Mouse (Mus musculus): ENCODE data around the gene Fem1b. TPM values are rescaled to one million over a fixed set of nuclear protein-coding genes. Genes with fewer than 3 reads are reported as not detected.

The Fem1b gene
- polyA plus RNA-seq, 1 experiment, result 75.6 TPM

- peaks cover 14% of the 10 kb centered on the region for H3K4me1 ChIP-seq (ENCODE audit: control insufficient read depth, insufficient read depth, low read length)
- H3K27ac ChIP-seq (ENCODE audit: control insufficient read depth, insufficient read depth, low read depth, low read length), result 0 out of 2 replicates have a peak overlapping the region, but pooled peaks have one; percentile 12
- no peaks in the 10 kb centered on the region; the same call in 1 of the 2 replicates for H3K36me3 ChIP-seq (ENCODE audit: control insufficient read depth, insufficient read depth, low read length)
- H3K27me3 ChIP-seq (ENCODE audit: control insufficient read depth, insufficient read depth, low read length), result no peaks in the 10 kb centered on the region
- H3K4me3 ChIP-seq (ENCODE audit: control insufficient read depth, low read depth, low read length), result peak overlapping the region; percentile 92
- TF ChIP-seq CTCF (IDR thresholded peaks at IDR 0.05; ENCODE audit: control insufficient read depth, insufficient read depth, insufficient replicate concordance, low read depth, low read length) (no peak), POLR2A (IDR thresholded peaks at IDR 0.05; ENCODE audit: control insufficient read depth, low read depth, low read length) (no peak)
Measured at GRCm38 (mm10) chr9:62838146-62838505, 26.4 kb upstream of the Fem1b start.

GRCm38 (mm10) chr9:62837611-62838010 lies 25.9 kb upstream of the Fem1b start:
- no peak overlapping the region for H3K27ac ChIP-seq (ENCODE audit: control insufficient read depth, insufficient read depth, low read depth, low read length)
- TF ChIP-seq CTCF (IDR thresholded peaks at IDR 0.05; ENCODE audit: control insufficient read depth, insufficient read depth, insufficient replicate concordance, low read depth, low read length) (no peak), POLR2A (IDR thresholded peaks at IDR 0.05; ENCODE audit: control insufficient read depth, low read depth, low read length) (no peak)
- no peaks in the 10 kb centered on the region for H3K27me3 ChIP-seq (ENCODE audit: control insufficient read depth, insufficient read depth, low read length)
- peaks cover 14% of the 10 kb centered on the region for H3K4me1 ChIP-seq (ENCODE audit: control insufficient read depth, insufficient read depth, low read length)
- no peak overlapping the region for H3K4me3 ChIP-seq (ENCODE audit: control insufficient read depth, low read depth, low read length)
- H3K36me3 ChIP-seq (ENCODE audit: control insufficient read depth, insufficient read depth, low read length), result no peaks in the 10 kb centered on the region; the same call in 1 of the 2 replicates

- no peak overlapping the region for H3K4me3 ChIP-seq (ENCODE audit: control insufficient read depth, low read depth, low read length)
- H3K27ac ChIP-seq (ENCODE audit: control insufficient read depth, insufficient read depth, low read depth, low read length), result no peak overlapping the region
- no peak for TF ChIP-seq CTCF (IDR thresholded peaks at IDR 0.05; ENCODE audit: control insufficient read depth, insufficient read depth, insufficient replicate concordance, low read depth, low read length)
- no peak for TF ChIP-seq POLR2A (IDR thresholded peaks at IDR 0.05; ENCODE audit: control insufficient read depth, low read depth, low read length)
- no peaks in the 10 kb centered on the region; the same call in 1 of the 2 replicates for H3K36me3 ChIP-seq (ENCODE audit: control insufficient read depth, insufficient read depth, low read length)
- H3K4me1 ChIP-seq (ENCODE audit: control insufficient read depth, insufficient read depth, low read length), result peaks cover 14% of the 10 kb centered on the region
- H3K27me3 ChIP-seq (ENCODE audit: control insufficient read depth, insufficient read depth, low read length), result no peaks in the 10 kb centered on the region
Measured at GRCm38 (mm10) chr9:62835705-62836446, 24.1 kb upstream of the Fem1b start.

GRCm38 (mm10) chr9:62834906-62835305 lies 23.2 kb upstream of the Fem1b start:
- H3K36me3 ChIP-seq (ENCODE audit: control insufficient read depth, insufficient read depth, low read length), result no peaks in the 10 kb centered on the region
- TF ChIP-seq CTCF (IDR thresholded peaks at IDR 0.05; ENCODE audit: control insufficient read depth, insufficient read depth, insufficient replicate concordance, low read depth, low read length) (no peak), POLR2A (IDR thresholded peaks at IDR 0.05; ENCODE audit: control insufficient read depth, low read depth, low read length) (no peak)
- peaks cover 14% of the 10 kb centered on the region for H3K4me1 ChIP-seq (ENCODE audit: control insufficient read depth, insufficient read depth, low read length)
- H3K27ac ChIP-seq (ENCODE audit: control insufficient read depth, insufficient read depth, low read depth, low read length), result no peak overlapping the region
- H3K27me3 ChIP-seq (ENCODE audit: control insufficient read depth, insufficient read depth, low read length), result no peaks in the 10 kb centered on the region
- no peak overlapping the region for H3K4me3 ChIP-seq (ENCODE audit: control insufficient read depth, low read depth, low read length)

- Histone ChIP-seq H3K27me3 (ENCODE audit: control insufficient read depth, insufficient read depth, low read length) (no peaks in the 10 kb centered on the region), H3K4me3 (ENCODE audit: control insufficient read depth, low read depth, low read length) (no peak overlapping the region), H3K36me3 (ENCODE audit: control insufficient read depth, insufficient read depth, low read length) (no peaks in the 10 kb centered on the region), H3K4me1 (ENCODE audit: control insufficient read depth, insufficient read depth, low read length) (peaks cover 33% of the 10 kb centered on the region), H3K27ac (ENCODE audit: control insufficient read depth, insufficient read depth, low read depth, low read length) (no peak overlapping the region)
- no peak for TF ChIP-seq CTCF (IDR thresholded peaks at IDR 0.05; ENCODE audit: control insufficient read depth, insufficient read depth, insufficient replicate concordance, low read depth, low read length)
- TF ChIP-seq POLR2A (IDR thresholded peaks at IDR 0.05; ENCODE audit: control insufficient read depth, low read depth, low read length), result no peak
Measured at GRCm38 (mm10) chr9:62829877-62830276, 18.1 kb upstream of the Fem1b start.

GRCm38 (mm10) chr9:62828662-62829086 lies 16.9 kb upstream of the Fem1b start:
- peak overlapping the region; percentile 74 for H3K4me3 ChIP-seq (ENCODE audit: control insufficient read depth, low read depth, low read length)
- no peaks in the 10 kb centered on the region for H3K27me3 ChIP-seq (ENCODE audit: control insufficient read depth, insufficient read depth, low read length)
- H3K4me1 ChIP-seq (ENCODE audit: control insufficient read depth, insufficient read depth, low read length), result peaks cover 33% of the 10 kb centered on the region
- H3K27ac ChIP-seq (ENCODE audit: control insufficient read depth, insufficient read depth, low read depth, low read length), result peak overlapping the region; percentile 42; the same call in 1 of the 2 replicates
- H3K36me3 ChIP-seq (ENCODE audit: control insufficient read depth, insufficient read depth, low read length), result no peaks in the 10 kb centered on the region
- peak; percentile 58; the same call in 1 of the 2 replicates for TF ChIP-seq POLR2A (IDR thresholded peaks at IDR 0.05; ENCODE audit: control insufficient read depth, low read depth, low read length)
- peak; percentile 98 for TF ChIP-seq CTCF (IDR thresholded peaks at IDR 0.05; ENCODE audit: control insufficient read depth, insufficient read depth, insufficient replicate concordance, low read depth, low read length)

- peak overlapping the region; percentile 29; the same call in 1 of the 2 replicates for H3K27ac ChIP-seq (ENCODE audit: control insufficient read depth, insufficient read depth, low read depth, low read length)
- TF ChIP-seq CTCF (IDR thresholded peaks at IDR 0.05; ENCODE audit: control insufficient read depth, insufficient read depth, insufficient replicate concordance, low read depth, low read length), result no peak
- TF ChIP-seq POLR2A (IDR thresholded peaks at IDR 0.05; ENCODE audit: control insufficient read depth, low read depth, low read length), result no peak
- peaks cover 33% of the 10 kb centered on the region for H3K4me1 ChIP-seq (ENCODE audit: control insufficient read depth, insufficient read depth, low read length)
- no peaks in the 10 kb centered on the region for H3K36me3 ChIP-seq (ENCODE audit: control insufficient read depth, insufficient read depth, low read length)
- no peaks in the 10 kb centered on the region for H3K27me3 ChIP-seq (ENCODE audit: control insufficient read depth, insufficient read depth, low read length)
- H3K4me3 ChIP-seq (ENCODE audit: control insufficient read depth, low read depth, low read length), result peak overlapping the region; percentile 74
Measured at GRCm38 (mm10) chr9:62827939-62828652, 16.4 kb upstream of the Fem1b start.
